Mouse (Mus musculus): Measurements from ENCODE around the gene Ctsll3.

DNA sequence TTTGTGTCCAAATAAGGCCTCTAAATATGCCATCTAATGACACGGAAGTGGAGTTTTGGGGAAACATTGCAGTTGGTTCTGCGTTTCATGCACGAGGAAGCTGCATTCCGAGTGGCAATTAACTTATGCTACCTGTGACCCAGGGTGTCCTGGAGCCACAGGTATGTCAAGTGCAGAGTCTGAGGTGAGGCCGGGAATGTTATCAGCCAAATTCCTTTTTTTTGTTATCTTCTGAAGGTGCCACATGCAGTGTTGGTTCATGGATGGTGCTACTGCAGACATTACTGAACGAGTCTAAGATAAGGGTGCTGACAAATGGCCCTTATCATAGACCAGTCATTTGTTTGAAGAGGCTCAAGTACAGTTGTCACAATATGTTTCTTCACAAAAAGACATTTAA lies 10.1 kb upstream of the Ctsll3 start:
- TF ChIP-seq POLR2A (IDR thresholded peaks at IDR 0.05; ENCODE audit: borderline replicate concordance, extremely low read depth, low read depth, low read length) (no peak), CTCF (IDR thresholded peaks at IDR 0.05; ENCODE audit: insufficient read depth, low read length) (no peak)

Measured in lung, adult 2 months (tissue).